Mouse (Mus musculus) neural tube, embryonic 15.5 days (tissue): Measurements from ENCODE around the gene Olfr849. TPM values are rescaled to one million over a fixed set of nuclear protein-coding genes. Genes with fewer than 3 reads are reported as not detected.

Experiments
- ATAC-seq: fragments of 200-750 bp; cut with Nextera tagmentation; 2 replicates; pipeline ENCODE4 v1.8.0; 2017; ENCODE audit warnings: mild to moderate bottlenecking, moderate TSS enrichment, moderate library complexity; ENCODE audit not compliant: low FRiP score
- H3K27ac ChIP-seq: fragments of 300-500 bp; sonication (generic); replicated peaks from 2 replicates; pipeline ENCODE4 v1.5.1; 2015; ENCODE audit warnings: mild to moderate bottlenecking, inconsistent platforms
- H3K27me3 ChIP-seq: fragments of 300-500 bp; sonication (generic); replicated peaks from 2 replicates; pipeline ENCODE4 v1.6.1; 2015; ENCODE audit warnings: inconsistent platforms
- H3K36me3 ChIP-seq: fragments of 300-500 bp; sonication (generic); 2 replicates; pipeline ENCODE4 v1.6.1; 2015; ENCODE audit warnings: inconsistent platforms
- H3K4me1 ChIP-seq: fragments of 300-500 bp; sonication (generic); 2 replicates; pipeline ENCODE4 v1.6.1; 2015; ENCODE audit warnings: inconsistent platforms
- H3K4me2 ChIP-seq: fragments of 300-500 bp; sonication (generic); 2 replicates; pipeline ENCODE4 v1.6.1; 2015; ENCODE audit warnings: inconsistent platforms, mild to moderate bottlenecking, moderate library complexity
- H3K4me3 ChIP-seq: fragments of 300-500 bp; sonication (generic); replicated peaks from 2 replicates; pipeline ENCODE4 v1.5.1; 2015; ENCODE audit warnings: mild to moderate bottlenecking, inconsistent platforms
- H3K9ac ChIP-seq: fragments of 300-500 bp; sonication (generic); replicated peaks from 2 replicates; pipeline ENCODE4 v1.6.1; 2015; ENCODE audit warnings: mild to moderate bottlenecking, inconsistent platforms
- H3K9me3 ChIP-seq: fragments of 300-500 bp; sonication (generic); replicated peaks from 2 replicates; pipeline ENCODE4 v1.6.1; 2016; ENCODE audit warnings: inconsistent platforms
- WGBS: fragments of 180-500 bp; shearing (Covaris S2); methylation state at CpG from one replicate; pipeline ENCODE4 v1.1.7; 2015; ENCODE audit warnings: mixed read lengths; 5-methylcytosine and 5-hydroxymethylcytosine counted together
- polyA plus RNA-seq: library from polyadenylated mRNA; unstranded; fragments of >200 nt; fragmentation: Nextera tagmentation; extraction: Ambion mirVana; gene quantifications from 2 replicates; pipeline ENCODE4 v1.2.1, GENCODE M21; 2015

Olfr849 gene
- not detected in 2 replicates for polyA plus RNA-seq

GRCm38 (mm10) chr9:19439966-19440365 is at the start of gene Olfr849:
Gene Olfr849 (plus strand): TSS chr9:19440266.
- Histone ChIP-seq H3K9me3 (peaks cover 26% of the 10 kb centered on the region), H3K27ac (no peak within 1 kb of the TSS), H3K4me1 (no peaks in the 10 kb centered on the region), H3K4me2 (no peak within 1 kb of the TSS), H3K4me3 (no peak within 1 kb of the TSS), H3K36me3 (no peaks in the 10 kb centered on the region), H3K27me3 (no peaks in the 10 kb centered on the region), H3K9ac (no peak within 1 kb of the TSS)
- ATAC-seq = no peak
- 82% methylated on average over 2 of the region's 2 CpGs for WGBS

GRCm38 (mm10) chr9:19478148-19478547 is 38.1 kb downstream of the Olfr849 start, which contains the start of gene Olfr850:
Gene Olfr850 (minus strand): TSS chr9:19478248.
- no peaks in the 10 kb centered on the region for H3K36me3 ChIP-seq

GRCm38 (mm10) chr9:19492995-19493394 is 52.9 kb downstream of the Olfr849 start, which contains the start of gene Olfr851:
Gene Olfr851 (plus strand): TSS chr9:19493295.
- Histone ChIP-seq H3K9me3 (peaks cover 13% of the 10 kb centered on the region), H3K9ac (no peak within 1 kb of the TSS), H3K27me3 (no peaks in the 10 kb centered on the region), H3K4me3 (no peak within 1 kb of the TSS), H3K27ac (no peak within 1 kb of the TSS), H3K36me3 (no peaks in the 10 kb centered on the region), H3K4me2 (no peak within 1 kb of the TSS), H3K4me1 (no peaks in the 10 kb centered on the region)
- ATAC-seq = no peak

More at GRCm38 (mm10) chr9:19478148-19478547, 38.1 kb downstream of the Olfr849 start, which contains the start of gene Olfr850:
- no peaks in the 10 kb centered on the region for H3K4me1 ChIP-seq
- no peak within 1 kb of the TSS for H3K9ac ChIP-seq
- 0 out of 2 replicates have a peak, but pooled peaks cover 5% of the 10 kb centered on the region for H3K9me3 ChIP-seq
- H3K4me3 ChIP-seq = no peak within 1 kb of the TSS
- no peak within 1 kb of the TSS for H3K4me2 ChIP-seq
- no peak within 1 kb of the TSS for H3K27ac ChIP-seq
- ATAC-seq = no peak
- H3K27me3 ChIP-seq = no peaks in the 10 kb centered on the region

Other genes starting within 250 kb of the Olfr849 start
- gene Olfr843, start 188.3 kb upstream of the Olfr849 start, polyA plus RNA-seq = not detected in 2 replicates
- gene Olfr844, start 123.9 kb upstream of the Olfr849 start, polyA plus RNA-seq = not detected in 2 replicates
- gene Olfr845, start 103.8 kb upstream of the Olfr849 start, polyA plus RNA-seq = not detected in 2 replicates
- not detected in 2 replicates for gene Olfr846, start 76.3 kb upstream of the Olfr849 start, polyA plus RNA-seq
- gene Olfr847, start 61.6 kb upstream of the Olfr849 start, polyA plus RNA-seq = not detected in 2 replicates
- gene Olfr850, start 38.0 kb downstream of the Olfr849 start, polyA plus RNA-seq = not detected in 2 replicates
- not detected in 2 replicates for gene Olfr851, start 53.0 kb downstream of the Olfr849 start, polyA plus RNA-seq
- not detected in 2 replicates for gene Olfr853, start 100.8 kb downstream of the Olfr849 start, polyA plus RNA-seq
- not detected in 2 replicates for gene Olfr854, start 127.1 kb downstream of the Olfr849 start, polyA plus RNA-seq
- gene Olfr855, start 142.4 kb downstream of the Olfr849 start, polyA plus RNA-seq = not detected in 2 replicates
- 27.5 and 29.2 TPM in 2 replicates for gene Zfp317, start 181.8 kb downstream of the Olfr849 start, polyA plus RNA-seq